Mouse (Mus musculus) adrenal gland, postnatal 4 days (tissue): Measurements from ENCODE around the gene S100a13. TPM values are rescaled to one million over a fixed set of nuclear protein-coding genes. Genes with fewer than 3 reads are reported as not detected.

Experiments used
- DNase-seq, 2 experiments: peaks; one replicate each; pipeline ENCODE4 v3.0.0; 2021 to 2022; ENCODE audit warnings: low spot score in 2 of 2, mixed read lengths in 2 of 2
- long read RNA-seq, 2 experiments: library from polyadenylated mRNA; stranded (forward); transcript quantifications; one replicate each; pipeline ENCODE4 v2.0.0; 2021
- total RNA-seq, 2 experiments: library from RNA; stranded (reverse); gene quantifications; 2 replicates each; pipeline ENCODE4 v1.2.3; 2021

S100a13 gene
- 10 to 100 TPM; 23.9 to 24.7 TPM for total RNA-seq
- long read RNA-seq, experiment 1, partial matches to known transcripts = 43 of 45 reads
- long read RNA-seq, experiment 1, other reads (novel, unspliced or antisense) = 1 of 45 reads
- long read RNA-seq, experiment 2, partial matches to known transcripts = 37 of 43 reads
- long read RNA-seq, experiment 2, other reads (novel, unspliced or antisense) = 6 of 43 reads

DNA sequence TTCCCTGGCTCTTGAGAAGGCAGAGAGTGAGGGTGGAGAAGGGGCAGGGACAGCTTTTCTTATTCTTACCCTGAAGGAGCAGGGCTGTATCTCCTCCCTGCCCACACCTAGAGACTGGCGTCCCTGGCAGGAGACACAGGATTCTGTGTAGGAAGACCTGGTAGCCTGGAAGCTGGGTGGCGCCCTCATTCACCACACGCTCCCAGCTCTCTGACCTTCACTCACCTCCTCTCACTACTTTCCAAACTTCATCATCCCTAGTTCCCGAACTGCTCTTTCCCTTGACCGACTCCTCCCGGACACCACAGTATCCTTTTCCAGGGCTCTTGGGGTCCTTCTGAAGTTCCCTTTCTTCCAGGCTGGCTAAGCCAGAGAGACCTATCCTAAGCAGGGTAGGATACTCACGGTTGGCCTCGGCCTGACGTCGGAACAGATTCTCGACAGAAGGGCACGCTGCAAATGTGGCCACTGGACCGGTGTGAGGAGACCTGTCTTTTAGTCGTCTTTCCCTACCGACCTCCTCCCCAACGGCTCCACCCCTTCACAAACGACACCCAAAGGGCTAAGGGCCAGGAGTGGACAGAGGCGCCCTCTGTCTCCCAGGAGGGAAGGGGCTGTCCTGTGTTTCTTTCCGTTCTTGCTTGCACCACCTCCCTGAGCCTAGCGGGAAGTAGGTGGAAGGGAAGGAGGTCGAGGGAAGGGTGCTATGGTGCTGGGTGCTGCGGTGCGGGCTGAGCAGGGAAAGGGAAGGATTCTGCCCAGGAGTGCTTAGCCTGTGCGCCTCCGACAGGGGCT is at the start of gene S100a13, which contains the start of gene S100a1:
S100a13 (plus strand) TSS at position 640 of the 795 bp plus-strand sequence.
S100a1 (minus strand) TSS at position 597 of the 795 bp plus-strand sequence.
- peak in 1 of 2 experiments; percentile 46 for DNase-seq

DNA sequence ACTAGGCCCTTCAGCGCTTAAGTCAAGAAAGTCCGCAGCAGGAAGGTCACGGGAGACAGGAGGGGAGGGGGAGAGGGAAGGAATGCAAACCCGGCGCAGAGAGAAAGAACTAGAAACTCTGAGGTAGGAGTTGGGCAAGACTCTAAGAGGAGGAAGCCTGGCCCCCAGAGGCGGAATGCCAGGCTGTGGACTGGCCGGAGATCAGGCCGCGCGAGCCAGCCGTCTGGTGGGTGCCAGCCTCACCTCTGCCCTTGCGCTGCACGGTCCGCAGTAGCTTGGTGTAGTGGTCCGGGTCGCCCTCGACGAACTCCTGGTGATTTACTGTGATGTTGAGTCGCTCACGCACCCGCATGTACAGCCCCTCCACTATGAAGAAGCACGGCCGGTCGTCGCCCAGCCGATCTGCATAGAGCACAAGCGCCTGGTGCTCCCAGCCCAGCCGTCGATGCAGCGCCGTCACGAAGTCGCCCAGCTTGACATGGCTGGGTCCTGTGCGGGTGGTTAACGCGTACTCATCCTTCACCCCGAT is 49.6 kb upstream of the S100a13 start:
- peak; percentile 23 to 28 for DNase-seq

DNA sequence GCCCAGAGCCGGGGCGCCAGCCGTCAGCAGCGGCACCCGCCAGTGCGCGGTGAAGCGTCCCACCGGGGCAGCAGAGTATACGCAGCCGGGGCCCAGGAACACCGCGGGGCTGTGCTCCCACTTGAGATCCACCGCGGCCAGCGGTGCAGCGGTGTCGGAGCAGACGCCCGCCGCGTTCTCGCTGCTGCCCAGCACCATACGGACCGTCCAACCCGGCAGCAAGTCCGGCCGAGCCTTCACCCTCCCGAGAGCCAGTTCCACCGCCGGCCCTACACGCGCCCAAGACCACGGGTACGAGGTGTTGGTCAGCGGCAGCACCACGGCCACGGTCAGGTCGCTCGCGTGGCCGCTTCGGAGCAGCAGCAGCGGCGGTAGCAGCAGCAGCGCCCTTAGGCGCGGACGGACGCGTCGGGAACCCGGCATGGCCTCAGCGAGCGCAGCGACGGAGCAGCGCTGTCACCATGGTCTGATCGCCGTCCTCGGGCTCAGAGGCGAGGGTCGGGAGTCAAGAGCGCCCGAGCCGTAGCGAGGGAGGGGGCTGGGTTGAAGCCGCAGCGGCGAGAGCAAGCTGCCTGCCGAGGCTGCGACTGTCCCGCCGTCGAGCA is 49.1 kb upstream of the S100a13 start:
- DNase-seq = peak in 1 of 2 experiments; percentile 27

GRCm38 (mm10) chr3:90465686-90466310 is 48.4 kb upstream of the S100a13 start, which contains the start of gene Npr1:
Gene Npr1, minus strand, starts transcription at chr3:90465866.
- peak in 1 of 2 experiments; percentile 56 for DNase-seq

- peak in 1 of 2 experiments; percentile 38 for DNase-seq
Measured at GRCm38 (mm10) chr3:90466311-90466766, 47.9 kb upstream of the S100a13 start.

GRCm38 (mm10) chr3:90467618-90468300 is 46.5 kb upstream of the S100a13 start:
- DNase-seq = no peak

DNA sequence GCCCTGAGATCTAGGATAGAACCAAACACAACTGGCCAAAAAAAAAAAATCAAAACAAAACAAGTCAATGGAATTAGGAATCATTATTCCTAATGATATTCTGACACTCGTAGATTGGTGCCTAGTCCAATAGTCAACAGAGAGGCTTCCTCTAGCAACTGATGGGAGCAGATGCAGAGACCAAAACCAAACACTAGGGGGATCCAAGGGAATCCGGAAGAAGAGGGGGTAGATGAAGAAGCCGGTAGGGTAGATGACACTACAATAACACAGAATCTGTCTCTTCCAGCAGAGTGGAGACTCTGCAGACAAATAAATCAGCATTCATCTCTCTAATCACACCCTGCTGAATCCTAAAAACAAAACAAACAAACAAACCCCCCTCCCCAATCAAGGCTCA is 42.0 kb upstream of the S100a13 start:
- no peak for DNase-seq

GRCm38 (mm10) chr3:90475151-90475830 is 38.9 kb upstream of the S100a13 start:
- DNase-seq = no peak

DNA sequence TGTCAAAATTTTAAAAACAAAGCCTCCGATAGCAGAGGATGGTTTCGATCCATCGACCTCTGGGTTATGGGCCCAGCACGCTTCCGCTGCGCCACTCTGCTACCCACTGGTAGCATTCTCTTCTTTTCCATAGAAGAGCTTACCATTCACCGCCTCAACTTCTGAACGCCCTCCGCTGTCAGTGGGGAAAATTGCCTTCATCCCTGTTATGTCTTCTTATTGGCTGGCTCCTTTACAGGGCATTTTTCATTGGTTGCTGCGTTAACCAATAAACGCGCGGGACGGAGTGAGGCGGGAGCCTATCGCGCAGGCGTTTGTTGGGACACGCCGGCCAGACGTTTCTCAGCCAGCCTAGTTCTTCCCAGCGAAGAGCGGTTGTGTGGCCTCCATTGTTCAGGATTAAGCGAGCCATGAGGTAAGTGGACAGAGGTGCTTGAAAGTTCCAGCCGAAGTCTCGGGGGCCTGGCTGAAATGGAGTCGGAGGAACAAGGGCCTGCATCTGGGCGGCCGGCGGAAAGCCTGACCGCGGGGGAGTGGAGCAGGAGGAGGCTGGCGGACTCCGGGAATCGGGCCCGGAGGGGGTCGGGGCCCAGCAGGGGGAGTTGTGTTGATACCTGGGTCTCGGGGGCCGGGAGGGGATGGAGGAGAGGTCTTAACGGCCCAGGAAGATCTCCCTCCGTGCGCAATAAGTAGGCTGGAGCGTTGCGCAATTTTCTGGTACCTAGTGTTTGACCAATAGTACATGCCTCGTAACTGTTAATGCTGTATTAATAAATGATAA is 38.2 kb upstream of the S100a13 start, which contains the start of gene Ilf2:
Ilf2 (plus strand) TSS at position 296 of the 781 bp plus-strand sequence.
- DNase-seq = peak; percentile 80 to 87

- DNase-seq = no peak
Measured at GRCm38 (mm10) chr3:90486998-90487397, 27.2 kb upstream of the S100a13 start.

GRCm38 (mm10) chr3:90488576-90488975 is 25.7 kb upstream of the S100a13 start:
- no peak for DNase-seq

- peak; percentile 85 to 95 for DNase-seq
Measured at GRCm38 (mm10) chr3:90490696-90491256, 23.5 kb upstream of the S100a13 start, which contains the start of gene Snapin. Gene Snapin, minus strand, starts transcription at chr3:90491033.

GRCm38 (mm10) chr3:90491350-90491749 is 22.9 kb upstream of the S100a13 start:
- DNase-seq = no peak

DNA sequence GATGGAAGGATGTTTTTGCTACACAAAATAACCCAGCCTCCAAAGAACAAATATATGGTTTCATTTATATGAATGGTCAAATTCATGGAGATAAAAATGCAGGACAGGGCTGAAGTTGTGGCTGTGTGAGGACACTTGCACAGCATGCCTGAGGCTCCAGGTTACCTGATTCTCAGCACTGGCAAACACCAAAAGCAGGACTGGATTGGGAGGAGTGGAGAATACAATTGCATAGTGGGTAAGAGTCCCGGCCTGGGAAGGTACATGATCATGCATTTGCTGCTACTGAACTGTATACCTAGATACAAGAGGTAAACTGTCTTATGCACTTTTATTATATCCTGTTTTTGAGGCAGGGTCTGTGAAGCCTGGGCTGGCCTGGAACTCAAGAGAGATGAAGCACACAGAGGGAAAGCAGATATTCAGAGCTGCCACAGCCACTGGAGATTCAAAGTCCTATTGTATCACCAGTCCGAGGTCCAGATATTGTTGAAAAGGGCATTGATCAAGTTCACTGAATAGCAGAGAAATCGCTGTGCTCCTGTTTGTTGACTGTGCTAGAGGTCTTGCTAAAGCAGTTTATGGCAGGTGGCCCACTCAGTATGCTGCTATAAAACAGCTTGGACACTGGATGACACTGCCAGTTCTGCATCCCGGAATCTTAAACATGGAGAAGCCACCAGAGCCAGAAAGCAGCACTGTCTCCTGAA is 20.2 kb upstream of the S100a13 start:
- DNase-seq = no peak

DNA sequence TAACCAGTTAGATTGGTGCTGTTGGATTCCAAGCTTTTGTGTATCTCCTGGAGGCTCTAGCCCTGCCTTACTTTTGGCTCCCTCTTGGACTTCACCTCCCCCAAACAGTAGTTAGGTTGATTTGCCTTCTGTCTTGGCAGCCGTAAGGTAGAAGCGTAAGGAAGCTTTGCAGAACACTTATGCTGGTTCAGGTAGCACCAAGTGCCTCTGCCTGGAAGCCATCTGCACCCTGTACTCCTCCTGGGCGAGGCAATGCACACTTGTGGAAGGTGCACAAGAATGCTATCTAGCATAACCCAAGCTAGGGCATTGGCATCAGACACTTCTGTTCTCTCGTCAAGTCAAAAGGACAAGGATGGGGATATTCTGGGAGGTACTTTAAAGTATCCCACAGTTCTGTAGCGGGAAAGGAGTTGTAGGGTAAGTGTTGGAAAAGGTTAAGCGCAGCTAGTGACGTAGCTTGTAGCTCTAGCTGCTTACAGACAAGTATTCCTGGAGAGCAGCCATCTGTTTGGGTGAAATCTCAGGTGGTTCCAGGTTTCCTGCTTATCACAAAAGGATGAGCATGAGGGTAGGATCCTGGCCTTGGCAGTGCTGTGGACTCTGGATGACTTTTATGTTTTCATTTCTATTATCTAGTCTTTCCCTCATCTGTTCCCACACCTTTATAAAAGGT is 18.2 kb upstream of the S100a13 start:
- no peak for DNase-seq

- no peak for DNase-seq
Measured at GRCm38 (mm10) chr3:90497597-90497996, 16.6 kb upstream of the S100a13 start.

DNA sequence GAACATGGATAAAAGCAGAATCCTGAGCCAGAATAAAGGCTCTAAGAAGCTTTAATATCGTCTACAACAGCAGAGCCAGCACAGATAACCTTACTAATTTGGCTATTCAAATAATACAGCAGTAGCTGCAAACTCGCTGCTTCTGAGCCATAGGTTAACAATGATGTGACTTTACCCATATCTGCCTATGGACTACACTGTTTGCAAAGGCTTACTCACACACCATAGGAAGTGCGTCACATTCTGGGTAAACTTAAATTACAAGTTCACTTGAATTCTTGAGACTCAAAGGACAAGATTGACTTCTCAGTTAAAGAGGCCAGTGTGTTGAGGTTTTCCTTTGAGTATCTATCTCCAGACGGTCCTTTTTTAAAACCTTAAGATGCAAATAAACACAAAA is 10.8 kb upstream of the S100a13 start:
- no peak for DNase-seq
